Mouse (Mus musculus) 3T3-L1 (cell line): ENCODE measurements around the gene Mark4.

ENCODE experiments used
- DNase-seq: peaks from one replicate; pipeline ENCODE4 v3.0.0-alpha.2; 2015; ENCODE audit warnings: low read depth, low spot score

Mark4 gene

GRCm38 (mm10) chr7:19470308-19470707 is 11.7 kb upstream of the Mark4 start:
- no peak for DNase-seq

GRCm38 (mm10) chr7:19469404-19469803 is 10.8 kb upstream of the Mark4 start:
- no peak for DNase-seq

- DNase-seq: no peak
Observed at GRCm38 (mm10) chr7:19468279-19468678, 9.7 kb upstream of the Mark4 start.

GRCm38 (mm10) chr7:19467638-19468037 is 9.0 kb upstream of the Mark4 start:
- no peak for DNase-seq

- DNase-seq: no peak
Observed at GRCm38 (mm10) chr7:19466602-19467145, 8.1 kb upstream of the Mark4 start.

- DNase-seq: no peak
Observed at GRCm38 (mm10) chr7:19464367-19465307, 6.0 kb upstream of the Mark4 start.

- DNase-seq: no peak
Observed at GRCm38 (mm10) chr7:19462884-19463381, 4.3 kb upstream of the Mark4 start, which contains the start of gene Exoc3l2. Gene Exoc3l2, plus strand, starts transcription at chr7:19463331.

GRCm38 (mm10) chr7:19462443-19462842 is 3.8 kb upstream of the Mark4 start:
- no peak for DNase-seq

GRCm38 (mm10) chr7:19461488-19461887 is 2.9 kb upstream of the Mark4 start:
- peak; percentile 71 for DNase-seq

- no peak for DNase-seq
Observed at GRCm38 (mm10) chr7:19460500-19460899, 1.9 kb upstream of the Mark4 start.

- DNase-seq: no peak
Observed at GRCm38 (mm10) chr7:19459144-19459870, 686 bp upstream of the Mark4 start.

- DNase-seq: peak; percentile 55
Observed at GRCm38 (mm10) chr7:19458072-19458486, 542 bp downstream of the Mark4 start.

- DNase-seq: no peak
Observed at GRCm38 (mm10) chr7:19457414-19458071, 1.1 kb downstream of the Mark4 start.

- no peak for DNase-seq
Observed at GRCm38 (mm10) chr7:19456628-19457027, 2.0 kb downstream of the Mark4 start.

GRCm38 (mm10) chr7:19455819-19456495 is 2.7 kb downstream of the Mark4 start:
- DNase-seq: no peak

- no peak for DNase-seq
Observed at GRCm38 (mm10) chr7:19455186-19455585, 3.4 kb downstream of the Mark4 start.

- no peak for DNase-seq
Observed at GRCm38 (mm10) chr7:19449165-19449564, 9.5 kb downstream of the Mark4 start.

- DNase-seq: no peak
Observed at GRCm38 (mm10) chr7:19447689-19448088, 10.9 kb downstream of the Mark4 start.

GRCm38 (mm10) chr7:19444801-19445200 is 13.8 kb downstream of the Mark4 start:
- no peak for DNase-seq

GRCm38 (mm10) chr7:19443344-19443743 is 15.3 kb downstream of the Mark4 start:
- DNase-seq: peak; percentile 87
